Mouse (Mus musculus) myocyte (in vitro differentiated cells): ENCODE measurements around the gene B3gntl1.

Experiments
- E2F4 ChIP-seq: IDR thresholded peaks from one replicate; pipeline ENCODE4 v1.6.1; 2011; ENCODE audit warnings: mild to moderate bottlenecking, control low read depth, moderate library complexity; ENCODE audit not compliant: insufficient read depth
- POLR2A ChIP-seq: IDR thresholded peaks from one replicate; pipeline ENCODE4 v1.6.1; 2011; ENCODE audit warnings: low read depth, mild to moderate bottlenecking, control low read depth, moderate library complexity; ENCODE audit not compliant: insufficient read length

DNA sequence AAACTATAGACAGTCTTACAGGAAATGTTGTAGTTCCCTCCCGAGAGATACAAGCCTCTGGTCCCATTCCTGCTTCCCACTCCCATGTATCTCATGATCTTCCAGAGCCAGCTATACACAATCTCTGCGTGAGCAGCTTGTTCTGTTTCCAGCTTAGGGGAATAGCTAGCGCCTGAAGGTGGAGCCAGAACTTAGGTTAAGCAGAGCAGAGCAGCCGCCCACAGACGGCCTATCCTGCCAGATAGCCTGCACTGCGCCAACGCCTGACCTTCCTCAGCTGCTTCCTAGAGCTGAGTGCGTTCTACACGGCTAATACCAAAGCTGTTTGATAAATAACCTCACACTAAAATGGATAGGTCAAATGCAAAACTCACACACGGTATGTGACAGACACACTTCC, 23.1 kb downstream of the B3gntl1 start:
- TF ChIP-seq POLR2A (no peak), E2F4 (no peak)
